Mouse (Mus musculus): ENCODE data around the gene Kpna2. TPM values are rescaled to one million over a fixed set of nuclear protein-coding genes. Genes with fewer than 3 reads are reported as not detected.
"Not testable (repeated sequence)": the region's sequence is repeated elsewhere in the genome, so short reads cannot be mapped to it uniquely, and the experiment has no call there.

The Kpna2 gene
- polyA plus RNA-seq, 1 experiment from 2014 or later: 740 TPM

GRCm38 (mm10) chr11:106997976-106998375 is 1.4 kb downstream of the Kpna2 start:
- DNase-seq (ENCODE audit: low spot score, missing footprints) (peak; percentile 88), ATAC-seq (ENCODE audit: low FRiP score) (no peak)
- no peaks in the 10 kb centered on the region for H3K27me3 ChIP-seq (ENCODE audit: control insufficient read depth, insufficient read depth, low read length)
- peak overlapping the region; percentile 99 for H3K4me3 ChIP-seq (ENCODE audit: low read depth, low read length)
- H3K36me3 ChIP-seq (ENCODE audit: control insufficient read depth, insufficient read depth, low read length): peaks cover 28% of the 10 kb centered on the region
- no peaks in the 10 kb centered on the region for H3K9me3 ChIP-seq (ENCODE audit: control insufficient read depth, low read length)
- no peak overlapping the region for H3K27ac ChIP-seq (ENCODE audit: low read depth, low read length)
- H3K9ac ChIP-seq (ENCODE audit: low read length): peak overlapping the region; percentile 99
- H3K4me1 ChIP-seq (ENCODE audit: control insufficient read depth, insufficient read depth, low read length): peaks cover 4% of the 10 kb centered on the region; the same call in 1 of the 2 replicates
- WGBS: 7% methylated on average over 5 of the region's 5 CpGs
- H3K4me2 ChIP-seq: peak overlapping the region; percentile 56

- not testable (repeated sequence) for H3K4me2 ChIP-seq; ATAC-seq (ENCODE audit: low FRiP score); H3K4me3 ChIP-seq (ENCODE audit: low read depth, low read length); H3K9me3 ChIP-seq (ENCODE audit: control insufficient read depth, low read length); H3K27me3 ChIP-seq (ENCODE audit: control insufficient read depth, insufficient read depth, low read length); H3K27ac ChIP-seq (ENCODE audit: low read depth, low read length); H3K9ac ChIP-seq (ENCODE audit: low read length); DNase-seq (ENCODE audit: low spot score, missing footprints); H3K4me1 ChIP-seq (ENCODE audit: control insufficient read depth, insufficient read depth, low read length)
- 97% methylated on average over 7 of the region's 7 CpGs for WGBS
- peaks cover 30% of the 10 kb centered on the region for H3K36me3 ChIP-seq (ENCODE audit: control insufficient read depth, insufficient read depth, low read length)
These were observed 2.8 kb downstream of the Kpna2 start for GRCm38 (mm10) chr11:106996492-106996891.

GRCm38 (mm10) chr11:106994246-106995085 is 4.9 kb downstream of the Kpna2 start:
- Histone ChIP-seq H3K36me3 (ENCODE audit: control insufficient read depth, insufficient read depth, low read length) (peaks cover 32% of the 10 kb centered on the region), H3K4me2 (no peak overlapping the region), H3K4me3 (ENCODE audit: low read depth, low read length) (no peak overlapping the region), H3K9ac (ENCODE audit: low read length) (no peak overlapping the region), H3K27ac (ENCODE audit: low read depth, low read length) (no peak overlapping the region), H3K4me1 (ENCODE audit: control insufficient read depth, insufficient read depth, low read length) (peaks cover 4% of the 10 kb centered on the region; the same call in 1 of the 2 replicates), H3K9me3 (ENCODE audit: control insufficient read depth, low read length) (no peaks in the 10 kb centered on the region), H3K27me3 (ENCODE audit: control insufficient read depth, insufficient read depth, low read length) (no peaks in the 10 kb centered on the region)
- 89% methylated on average over 3 of the region's 3 CpGs for WGBS
- DNase-seq (ENCODE audit: low spot score, missing footprints): no peak
- ATAC-seq (ENCODE audit: low FRiP score): no peak

GRCm38 (mm10) chr11:106987384-106987783 is 12.0 kb downstream of the Kpna2 start:
- H3K4me2 ChIP-seq: no peak overlapping the region
- H3K4me3 ChIP-seq (ENCODE audit: low read depth, low read length): no peak overlapping the region
- H3K9ac ChIP-seq (ENCODE audit: low read length): no peak overlapping the region
- H3K27ac ChIP-seq (ENCODE audit: low read depth, low read length): no peak overlapping the region
- no peak for ATAC-seq (ENCODE audit: low FRiP score)
- DNase-seq (ENCODE audit: low spot score, missing footprints): no peak
- H3K27me3 ChIP-seq (ENCODE audit: control insufficient read depth, insufficient read depth, low read length): no peaks in the 10 kb centered on the region
- H3K4me1 ChIP-seq (ENCODE audit: control insufficient read depth, insufficient read depth, low read length): no peaks in the 10 kb centered on the region
- 88% methylated on average over 2 of the region's 2 CpGs for WGBS
- H3K36me3 ChIP-seq (ENCODE audit: control insufficient read depth, insufficient read depth, low read length): peaks cover 14% of the 10 kb centered on the region
- H3K9me3 ChIP-seq (ENCODE audit: control insufficient read depth, low read length): no peaks in the 10 kb centered on the region

GRCm38 (mm10) chr11:106985979-106986604 is 13.2 kb downstream of the Kpna2 start:
- not testable (repeated sequence) for H3K4me3 ChIP-seq (ENCODE audit: low read depth, low read length); H3K9me3 ChIP-seq (ENCODE audit: control insufficient read depth, low read length); H3K4me1 ChIP-seq (ENCODE audit: control insufficient read depth, insufficient read depth, low read length); H3K4me2 ChIP-seq; H3K27ac ChIP-seq (ENCODE audit: low read depth, low read length); H3K27me3 ChIP-seq (ENCODE audit: control insufficient read depth, insufficient read depth, low read length); H3K9ac ChIP-seq (ENCODE audit: low read length); ATAC-seq (ENCODE audit: low FRiP score); DNase-seq (ENCODE audit: low spot score, missing footprints); H3K36me3 ChIP-seq (ENCODE audit: control insufficient read depth, insufficient read depth, low read length)
- WGBS: 91% methylated on average over 9 of the region's 9 CpGs

GRCm38 (mm10) chr11:106982351-106982750 is 17.0 kb downstream of the Kpna2 start:
- WGBS: 66% methylated on average over 5 of the region's 5 CpGs
- Histone ChIP-seq H3K36me3 (ENCODE audit: control insufficient read depth, insufficient read depth, low read length) (0 out of 2 replicates have a peak, but pooled peaks cover 3% of the 10 kb centered on the region), H3K27ac (ENCODE audit: low read depth, low read length) (no peak overlapping the region), H3K4me1 (ENCODE audit: control insufficient read depth, insufficient read depth, low read length) (no peaks in the 10 kb centered on the region), H3K9me3 (ENCODE audit: control insufficient read depth, low read length) (no peaks in the 10 kb centered on the region), H3K4me3 (ENCODE audit: low read depth, low read length) (no peak overlapping the region), H3K9ac (ENCODE audit: low read length) (no peak overlapping the region), H3K4me2 (no peak overlapping the region), H3K27me3 (ENCODE audit: control insufficient read depth, insufficient read depth, low read length) (no peaks in the 10 kb centered on the region)
- DNase-seq (ENCODE audit: low spot score, missing footprints): no peak
- ATAC-seq (ENCODE audit: low FRiP score): no peak

- Histone ChIP-seq H3K9ac (ENCODE audit: low read length) (no peak overlapping the region), H3K4me1 (ENCODE audit: control insufficient read depth, insufficient read depth, low read length) (no peaks in the 10 kb centered on the region), H3K36me3 (ENCODE audit: control insufficient read depth, insufficient read depth, low read length) (no peaks in the 10 kb centered on the region), H3K4me3 (ENCODE audit: low read depth, low read length) (no peak overlapping the region), H3K27ac (ENCODE audit: low read depth, low read length) (no peak overlapping the region), H3K27me3 (ENCODE audit: control insufficient read depth, insufficient read depth, low read length) (no peaks in the 10 kb centered on the region), H3K9me3 (ENCODE audit: control insufficient read depth, low read length) (no peaks in the 10 kb centered on the region), H3K4me2 (no peak overlapping the region)
- DNase-seq (ENCODE audit: low spot score, missing footprints): no peak
- ATAC-seq (ENCODE audit: low FRiP score): no peak
- 41% methylated on average over 1 of the region's 1 CpGs for WGBS
These were observed 17.6 kb downstream of the Kpna2 start for GRCm38 (mm10) chr11:106981787-106982186.

GRCm38 (mm10) chr11:106980455-106980854 is 18.9 kb downstream of the Kpna2 start:
- Histone ChIP-seq H3K4me2 (no peak overlapping the region), H3K36me3 (ENCODE audit: control insufficient read depth, insufficient read depth, low read length) (no peaks in the 10 kb centered on the region), H3K4me3 (ENCODE audit: low read depth, low read length) (no peak overlapping the region), H3K9me3 (ENCODE audit: control insufficient read depth, low read length) (no peaks in the 10 kb centered on the region), H3K27me3 (ENCODE audit: control insufficient read depth, insufficient read depth, low read length) (no peaks in the 10 kb centered on the region), H3K27ac (ENCODE audit: low read depth, low read length) (no peak overlapping the region), H3K4me1 (ENCODE audit: control insufficient read depth, insufficient read depth, low read length) (no peaks in the 10 kb centered on the region), H3K9ac (ENCODE audit: low read length) (no peak overlapping the region)
- peak; percentile 96 for DNase-seq (ENCODE audit: low spot score, missing footprints)
- WGBS: 26% methylated on average over 7 of the region's 7 CpGs
- no peak for ATAC-seq (ENCODE audit: low FRiP score)

GRCm38 (mm10) chr11:106976194-106976593 is 23.1 kb downstream of the Kpna2 start:
- no peak for ATAC-seq (ENCODE audit: low FRiP score)
- WGBS: 86% methylated on average over 8 of the region's 8 CpGs
- no peak for DNase-seq (ENCODE audit: low spot score, missing footprints)

More at GRCm38 (mm10) chr11:106976194-106976593, 23.1 kb downstream of the Kpna2 start:
- Histone ChIP-seq H3K27me3 (ENCODE audit: control insufficient read depth, insufficient read depth, low read length) (no peaks in the 10 kb centered on the region), H3K36me3 (ENCODE audit: control insufficient read depth, insufficient read depth, low read length) (no peaks in the 10 kb centered on the region), H3K4me2 (no peak overlapping the region), H3K9me3 (ENCODE audit: control insufficient read depth, low read length) (no peaks in the 10 kb centered on the region), H3K27ac (ENCODE audit: low read depth, low read length) (no peak overlapping the region), H3K4me3 (ENCODE audit: low read depth, low read length) (no peak overlapping the region), H3K9ac (ENCODE audit: low read length) (no peak overlapping the region), H3K4me1 (ENCODE audit: control insufficient read depth, insufficient read depth, low read length) (no peaks in the 10 kb centered on the region)
